Mouse (Mus musculus): ENCODE measurements around the gene Nin. TPM values are rescaled to one million over a fixed set of nuclear protein-coding genes. Genes with fewer than 3 reads are reported as not detected.
A peak's percentile ranks its signal among the peaks of the same experiment; 100 is the strongest.

Gene Nin
- polyA plus RNA-seq, 1 experiment from 2014 or later = 7.9 TPM

DNA sequence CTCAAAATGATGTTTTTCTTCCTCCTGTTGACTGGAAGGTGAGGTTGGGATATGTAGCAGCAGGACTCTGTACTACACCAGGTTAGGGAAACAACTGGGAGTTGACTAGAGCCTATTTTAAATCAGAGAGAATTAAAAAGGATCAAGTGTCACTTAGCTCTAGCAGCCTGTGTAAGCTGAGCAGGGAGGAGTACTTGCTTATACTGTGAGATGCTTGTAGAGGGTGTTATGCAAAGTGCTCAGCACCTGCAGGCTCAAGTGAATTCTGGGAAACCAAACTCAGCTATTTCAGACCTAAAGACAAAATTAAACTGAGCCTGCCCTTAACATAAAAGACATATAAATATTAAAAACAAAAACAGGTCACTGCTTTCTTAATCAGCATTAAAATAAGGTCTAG lies 139.9 kb downstream of the Nin start:
- no peak overlapping the region for H3K4me2 ChIP-seq (ENCODE audit: low read depth, low read length)
- no peaks in the 10 kb centered on the region for H3K27me3 ChIP-seq (ENCODE audit: control insufficient read depth, insufficient read depth, low read length)
- no peak for ATAC-seq (replicated peaks; ENCODE audit: extremely low read depth, insufficient read depth, low FRiP score)
- no peak overlapping the region for H3K4me3 ChIP-seq (ENCODE audit: low read length)
- H3K27ac ChIP-seq (ENCODE audit: low read length) = no peak overlapping the region
- peaks cover 7% of the 10 kb centered on the region for H3K36me3 ChIP-seq (ENCODE audit: control insufficient read depth, insufficient read depth)
- H3K9ac ChIP-seq (ENCODE audit: low read length) = no peak overlapping the region
- no peaks in the 10 kb centered on the region for H3K9me3 ChIP-seq (replicated peaks; ENCODE audit: control insufficient read depth, low read length)
- H3K4me1 ChIP-seq (ENCODE audit: control insufficient read depth, insufficient read depth, low read length) = peaks cover 10% of the 10 kb centered on the region

GRCm38 (mm10) chr12:69968154-69968553 lies 145.4 kb downstream of the Nin start:
- Histone ChIP-seq H3K9ac (ENCODE audit: low read length) (no peak overlapping the region), H3K4me2 (ENCODE audit: low read depth, low read length) (no peak overlapping the region), H3K27ac (ENCODE audit: low read length) (no peak overlapping the region; the same call in 1 of the 2 replicates), H3K27me3 (ENCODE audit: control insufficient read depth, insufficient read depth, low read length) (no peaks in the 10 kb centered on the region), H3K36me3 (ENCODE audit: control insufficient read depth, insufficient read depth) (peaks cover 16% of the 10 kb centered on the region), H3K4me3 (ENCODE audit: low read length) (no peak overlapping the region), H3K4me1 (ENCODE audit: control insufficient read depth, insufficient read depth, low read length) (peaks cover 12% of the 10 kb centered on the region), H3K9me3 (replicated peaks; ENCODE audit: control insufficient read depth, low read length) (no peaks in the 10 kb centered on the region)
- 62% methylated on average over 5 of the region's 5 CpGs for WGBS
- ATAC-seq (replicated peaks; ENCODE audit: extremely low read depth, insufficient read depth, low FRiP score) = 0 out of 2 replicates have a peak, but pooled peaks have one; percentile 46

- no peak for ATAC-seq (replicated peaks; ENCODE audit: extremely low read depth, insufficient read depth, low FRiP score)
- Histone ChIP-seq H3K36me3 (ENCODE audit: control insufficient read depth, insufficient read depth) (peaks cover 23% of the 10 kb centered on the region), H3K27ac (ENCODE audit: low read length) (no peak overlapping the region)
Measured at GRCm38 (mm10) chr12:69967112-69967511, 146.4 kb downstream of the Nin start.

DNA sequence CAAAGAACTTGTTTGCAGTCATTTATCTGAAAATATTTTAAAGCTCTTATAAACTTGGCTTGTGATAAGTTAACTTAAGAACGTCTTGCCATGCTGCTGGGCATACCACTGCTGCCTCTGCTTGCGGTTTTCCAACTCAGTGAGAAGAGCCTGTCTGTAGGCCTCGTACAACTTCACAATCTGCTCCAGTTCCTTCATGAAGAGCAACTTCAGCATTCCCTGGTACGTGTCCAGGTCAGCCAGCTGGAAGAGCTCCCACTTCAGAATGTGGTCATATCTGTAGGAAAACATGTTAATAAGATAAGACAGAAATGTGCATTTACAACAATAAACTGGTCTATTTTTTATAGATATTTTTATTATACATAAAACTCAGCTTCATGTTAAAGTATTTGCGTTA lies 147.4 kb downstream of the Nin start:
- no peak overlapping the region for H3K4me3 ChIP-seq (ENCODE audit: low read length)
- peak overlapping the region; percentile 79 for H3K27ac ChIP-seq (ENCODE audit: low read length)
- H3K4me2 ChIP-seq (ENCODE audit: low read depth, low read length) = no peak overlapping the region
- H3K9ac ChIP-seq (ENCODE audit: low read length) = no peak overlapping the region
- ATAC-seq (replicated peaks; ENCODE audit: extremely low read depth, insufficient read depth, low FRiP score) = peak; percentile 68; the same call in 1 of the 2 replicates
- peaks cover 27% of the 10 kb centered on the region for H3K36me3 ChIP-seq (ENCODE audit: control insufficient read depth, insufficient read depth)
- WGBS = 26% methylated on average over 5 of the region's 5 CpGs
- peaks cover 12% of the 10 kb centered on the region for H3K4me1 ChIP-seq (ENCODE audit: control insufficient read depth, insufficient read depth, low read length)
- no peaks in the 10 kb centered on the region for H3K9me3 ChIP-seq (replicated peaks; ENCODE audit: control insufficient read depth, low read length)
- H3K27me3 ChIP-seq (ENCODE audit: control insufficient read depth, insufficient read depth, low read length) = no peaks in the 10 kb centered on the region

More at GRCm38 (mm10) chr12:69967112-69967511, 146.4 kb downstream of the Nin start:
- Histone ChIP-seq H3K4me3 (ENCODE audit: low read length) (no peak overlapping the region), H3K27me3 (ENCODE audit: control insufficient read depth, insufficient read depth, low read length) (no peaks in the 10 kb centered on the region), H3K9me3 (replicated peaks; ENCODE audit: control insufficient read depth, low read length) (no peaks in the 10 kb centered on the region), H3K4me1 (ENCODE audit: control insufficient read depth, insufficient read depth, low read length) (peaks cover 12% of the 10 kb centered on the region), H3K9ac (ENCODE audit: low read length) (no peak overlapping the region), H3K4me2 (ENCODE audit: low read depth, low read length) (no peak overlapping the region)
- WGBS = 76% methylated on average over 6 of the region's 6 CpGs

DNA sequence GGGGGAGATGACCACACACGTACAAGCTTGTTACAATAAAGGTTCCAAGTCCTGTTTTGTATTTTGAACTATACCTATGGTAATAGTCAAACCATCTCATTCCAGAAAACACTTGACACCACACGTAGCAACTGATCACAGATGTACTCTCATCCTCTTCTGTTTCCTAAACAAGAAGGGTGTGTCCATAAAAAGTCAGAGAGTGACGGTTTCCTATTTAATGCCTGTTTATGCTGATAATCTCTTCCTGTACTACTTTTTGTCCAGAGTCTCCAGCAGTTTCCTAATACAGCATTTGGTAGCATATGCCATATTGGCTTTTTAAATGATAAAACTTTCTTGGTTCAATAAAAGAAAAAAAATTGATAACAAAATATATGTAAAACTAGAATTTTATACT lies 147.9 kb downstream of the Nin start:
- H3K4me1 ChIP-seq (ENCODE audit: control insufficient read depth, insufficient read depth, low read length) = peaks cover 12% of the 10 kb centered on the region
- H3K36me3 ChIP-seq (ENCODE audit: control insufficient read depth, insufficient read depth) = peaks cover 30% of the 10 kb centered on the region
- H3K4me2 ChIP-seq (ENCODE audit: low read depth, low read length) = no peak overlapping the region
- H3K9ac ChIP-seq (ENCODE audit: low read length) = no peak overlapping the region
- H3K4me3 ChIP-seq (ENCODE audit: low read length) = no peak overlapping the region
- H3K27me3 ChIP-seq (ENCODE audit: control insufficient read depth, insufficient read depth, low read length) = no peaks in the 10 kb centered on the region
- no peaks in the 10 kb centered on the region for H3K9me3 ChIP-seq (replicated peaks; ENCODE audit: control insufficient read depth, low read length)
- ATAC-seq (replicated peaks; ENCODE audit: extremely low read depth, insufficient read depth, low FRiP score) = no peak
- 66% methylated on average over 3 of the region's 3 CpGs for WGBS
- H3K27ac ChIP-seq (ENCODE audit: low read length) = peak overlapping the region; percentile 79

GRCm38 (mm10) chr12:69963141-69963540 lies 150.4 kb downstream of the Nin start:
- WGBS = 86% methylated on average over 6 of the region's 6 CpGs
- Histone ChIP-seq H3K9ac (ENCODE audit: low read length) (no peak overlapping the region), H3K27me3 (ENCODE audit: control insufficient read depth, insufficient read depth, low read length) (no peaks in the 10 kb centered on the region), H3K36me3 (ENCODE audit: control insufficient read depth, insufficient read depth) (peaks cover 26% of the 10 kb centered on the region), H3K9me3 (replicated peaks; ENCODE audit: control insufficient read depth, low read length) (no peaks in the 10 kb centered on the region), H3K4me1 (ENCODE audit: control insufficient read depth, insufficient read depth, low read length) (peaks cover 11% of the 10 kb centered on the region), H3K4me3 (ENCODE audit: low read length) (no peak overlapping the region), H3K27ac (ENCODE audit: low read length) (no peak overlapping the region), H3K4me2 (ENCODE audit: low read depth, low read length) (no peak overlapping the region)
- ATAC-seq (replicated peaks; ENCODE audit: extremely low read depth, insufficient read depth, low FRiP score) = no peak

- ATAC-seq (replicated peaks; ENCODE audit: extremely low read depth, insufficient read depth, low FRiP score) = no peak
- Histone ChIP-seq H3K4me3 (ENCODE audit: low read length) (no peak overlapping the region), H3K9me3 (replicated peaks; ENCODE audit: control insufficient read depth, low read length) (no peaks in the 10 kb centered on the region), H3K4me2 (ENCODE audit: low read depth, low read length) (no peak overlapping the region), H3K27me3 (ENCODE audit: control insufficient read depth, insufficient read depth, low read length) (no peaks in the 10 kb centered on the region), H3K9ac (ENCODE audit: low read length) (no peak overlapping the region), H3K4me1 (ENCODE audit: control insufficient read depth, insufficient read depth, low read length) (peaks cover 9% of the 10 kb centered on the region), H3K36me3 (ENCODE audit: control insufficient read depth, insufficient read depth) (peaks cover 28% of the 10 kb centered on the region), H3K27ac (ENCODE audit: low read length) (no peak overlapping the region)
- WGBS = 57% methylated on average over 4 of the region's 4 CpGs
Measured at GRCm38 (mm10) chr12:69962468-69962867, 151.0 kb downstream of the Nin start.

Other genes starting within 250 kb of the Nin start
- 4.6 and 6.1 TPM in 2 replicates for gene Atl1, start 221.1 kb downstream of the Nin start, polyA plus RNA-seq (2015; fragmentation: Nextera tagmentation; extraction: Ambion mirVana)
- gene Map4k5, start 220.5 kb downstream of the Nin start, polyA plus RNA-seq (2015; fragmentation: Nextera tagmentation; extraction: Ambion mirVana) = 25.2 and 27.5 TPM in 2 replicates
- gene Sav1, start 126.7 kb downstream of the Nin start, polyA plus RNA-seq (2015; fragmentation: Nextera tagmentation; extraction: Ambion mirVana) = 1.8 and 4.4 TPM in 2 replicates
- gene Abhd12b, start 40.4 kb upstream of the Nin start, polyA plus RNA-seq (2015; fragmentation: Nextera tagmentation; extraction: Ambion mirVana) = not detected in 2 replicates
- 52.9 and 54.1 TPM in 2 replicates for gene Pygl, start 117.8 kb upstream of the Nin start, polyA plus RNA-seq (2015; fragmentation: Nextera tagmentation; extraction: Ambion mirVana)
- gene Trim9, start 233.9 kb upstream of the Nin start, polyA plus RNA-seq (2015; fragmentation: Nextera tagmentation; extraction: Ambion mirVana) = 0.11 and 0.51 TPM in 2 replicates